Mouse (Mus musculus) heart, postnatal 14 days (tissue): ENCODE results near the gene Stard3. TPM values are rescaled to one million over a fixed set of nuclear protein-coding genes. Genes with fewer than 3 reads are reported as not detected.

Source experiments
- DNase-seq, 2 experiments: peaks; one replicate each; pipeline ENCODE4 v3.0.0; 2021 to 2022
- intact Hi-C: fragments of 180-260 bp; cut with DNase I; formaldehyde crosslinking; loops from one replicate; pipeline ENCODE4 v1.15.1; 2025
- total RNA-seq, 2 experiments: library from RNA; stranded (reverse); gene quantifications; 2 replicates each; pipeline ENCODE4 v1.2.3; 2021

Gene Stard3
- total RNA-seq, 2 experiments from 2014 or later = 21.7 to 23.3 TPM

- intact Hi-C loops = no loop called here
- no peak for DNase-seq
Observed at GRCm38 (mm10) chr11:98328371-98329069, 29.6 kb upstream of the Stard3 start.

GRCm38 (mm10) chr11:98329081-98329959, 28.8 kb upstream of the Stard3 start, which contains the start of gene Neurod2:
Gene Neurod2 (minus strand): TSS chr11:98329648.
- intact Hi-C loops = no loop called here
- DNase-seq = no peak

- intact Hi-C loops = no loop called here
Observed at GRCm38 (mm10) chr11:98329960-98330744, 28.0 kb upstream of the Stard3 start.

GRCm38 (mm10) chr11:98330745-98331204, 27.4 kb upstream of the Stard3 start:
- no peak for DNase-seq
- intact Hi-C loops = no loop called here

More at GRCm38 (mm10) chr11:98329960-98330744, 28.0 kb upstream of the Stard3 start:
- no peak for DNase-seq

- DNase-seq = no peak
- intact Hi-C loops = no loop called here
Observed at GRCm38 (mm10) chr11:98331401-98331800, 26.8 kb upstream of the Stard3 start.

- DNase-seq = no peak
- intact Hi-C loops = loop anchor here (2.0 kb wide), 1 partner anchor 37 kb away; no protein-coding TSS in a partner anchor
Observed at GRCm38 (mm10) chr11:98332186-98332585, 26.0 kb upstream of the Stard3 start.

GRCm38 (mm10) chr11:98332841-98333240, 25.3 kb upstream of the Stard3 start:
- intact Hi-C loops = loop anchor here (2.0 kb wide), 1 partner anchor 38 kb away; no protein-coding TSS in a partner anchor
- no peak for DNase-seq

- no peak for DNase-seq
- intact Hi-C loops = loop anchor here (2.0 kb wide), 1 partner anchor 38 kb away; no protein-coding TSS in a partner anchor
Observed at GRCm38 (mm10) chr11:98333263-98333696, 24.9 kb upstream of the Stard3 start.

- intact Hi-C loops = loop anchor here (2.0 kb wide), 1 partner anchor 39 kb away; no protein-coding TSS in a partner anchor
- no peak for DNase-seq
Observed at GRCm38 (mm10) chr11:98333981-98334741, 24.0 kb upstream of the Stard3 start.

- DNase-seq = no peak
- intact Hi-C loops = no loop called here
Observed at GRCm38 (mm10) chr11:98335250-98335649, 22.9 kb upstream of the Stard3 start.

GRCm38 (mm10) chr11:98336245-98337107, 21.7 kb upstream of the Stard3 start:
- intact Hi-C loops = no loop called here
- DNase-seq = no peak

- peak in 1 of 2 experiments; percentile 53 for DNase-seq
- intact Hi-C loops = no loop called here
Observed at GRCm38 (mm10) chr11:98338507-98338961, 19.6 kb upstream of the Stard3 start.

- intact Hi-C loops = no loop called here
- no peak for DNase-seq
Observed at GRCm38 (mm10) chr11:98339071-98339501, 19.1 kb upstream of the Stard3 start.

GRCm38 (mm10) chr11:98339679-98340287, 18.4 kb upstream of the Stard3 start:
- intact Hi-C loops = no loop called here
- no peak for DNase-seq

GRCm38 (mm10) chr11:98340597-98340996, 17.6 kb upstream of the Stard3 start:
- intact Hi-C loops = no loop called here
- no peak for DNase-seq

GRCm38 (mm10) chr11:98341174-98341573, 17.0 kb upstream of the Stard3 start:
- no peak for DNase-seq

GRCm38 (mm10) chr11:98342000-98342945, 15.9 kb upstream of the Stard3 start:
- intact Hi-C loops = loop anchor here (1.0 to 2.0 kb wide), 4 partner anchors 31 to 115 kb away; partner anchors contain the start of gene Mien1
- peak; percentile 93 to 97 for DNase-seq

More at GRCm38 (mm10) chr11:98341174-98341573, 17.0 kb upstream of the Stard3 start:
- intact Hi-C loops = no loop called here
